Mouse (Mus musculus): ENCODE results near the gene Cldn14.
"Not testable (repeated sequence)": the region's sequence is repeated elsewhere in the genome, so short reads cannot be mapped to it uniquely, and the experiment has no call there.

Cldn14 gene

GRCm38 (mm10) chr16:94008737-94009136, at the start of gene Cldn14:
Gene Cldn14, minus strand, starts transcription at chr16:94008837.
- no peak for DNase-seq

GRCm38 (mm10) chr16:94055576-94055975, 46.9 kb upstream of the Cldn14 start:
- no peak for DNase-seq

- no peak for DNase-seq
Measured at GRCm38 (mm10) chr16:94055176-94055575, 46.5 kb upstream of the Cldn14 start.

GRCm38 (mm10) chr16:94050368-94050767, 41.7 kb upstream of the Cldn14 start:
- peak; percentile 38 for DNase-seq

- no peak for DNase-seq
Measured at GRCm38 (mm10) chr16:94044996-94045395, 36.4 kb upstream of the Cldn14 start.

GRCm38 (mm10) chr16:94043797-94044196, 35.2 kb upstream of the Cldn14 start:
- no peak for DNase-seq

- DNase-seq: no peak
Measured at GRCm38 (mm10) chr16:94041065-94041712, 32.6 kb upstream of the Cldn14 start.

GRCm38 (mm10) chr16:94040485-94040884, 31.8 kb upstream of the Cldn14 start:
- DNase-seq: no peak

GRCm38 (mm10) chr16:94038986-94039341, 30.3 kb upstream of the Cldn14 start:
- no peak for DNase-seq

- peak; percentile 44 for DNase-seq
Measured at GRCm38 (mm10) chr16:94038272-94038985, 29.8 kb upstream of the Cldn14 start.

GRCm38 (mm10) chr16:94037280-94037679, 28.6 kb upstream of the Cldn14 start:
- no peak for DNase-seq

- no peak for DNase-seq
Measured at GRCm38 (mm10) chr16:94034152-94034551, 25.5 kb upstream of the Cldn14 start.

- no peak for DNase-seq
Measured at GRCm38 (mm10) chr16:94032270-94032669, 23.6 kb upstream of the Cldn14 start.

GRCm38 (mm10) chr16:94023352-94024280, 15.0 kb upstream of the Cldn14 start:
- DNase-seq: no peak

- DNase-seq: not testable (repeated sequence)
Measured at GRCm38 (mm10) chr16:94019725-94020124, 11.1 kb upstream of the Cldn14 start.

GRCm38 (mm10) chr16:94017953-94018352, 9.3 kb upstream of the Cldn14 start:
- no peak for DNase-seq

- no peak for DNase-seq
Measured at GRCm38 (mm10) chr16:94014489-94015096, 6.0 kb upstream of the Cldn14 start.

- not testable (repeated sequence) for DNase-seq
Measured at GRCm38 (mm10) chr16:94013328-94014086, 4.9 kb upstream of the Cldn14 start.

- no peak for DNase-seq
Measured at GRCm38 (mm10) chr16:94011224-94011623, 2.6 kb upstream of the Cldn14 start.

- DNase-seq: no peak
Measured at GRCm38 (mm10) chr16:94010633-94011032, 2.0 kb upstream of the Cldn14 start.

GRCm38 (mm10) chr16:94010156-94010555, 1.5 kb upstream of the Cldn14 start:
- no peak for DNase-seq

GRCm38 (mm10) chr16:94009356-94009755, 719 bp upstream of the Cldn14 start:
- no peak for DNase-seq
